Mouse (Mus musculus): ENCODE measurements around the gene Rbfox1. TPM values are rescaled to one million over a fixed set of nuclear protein-coding genes. Genes with fewer than 3 reads are reported as not detected.

Rbfox1 gene
- total and polyA plus RNA-seq, 3 experiments = not detected

DNA sequence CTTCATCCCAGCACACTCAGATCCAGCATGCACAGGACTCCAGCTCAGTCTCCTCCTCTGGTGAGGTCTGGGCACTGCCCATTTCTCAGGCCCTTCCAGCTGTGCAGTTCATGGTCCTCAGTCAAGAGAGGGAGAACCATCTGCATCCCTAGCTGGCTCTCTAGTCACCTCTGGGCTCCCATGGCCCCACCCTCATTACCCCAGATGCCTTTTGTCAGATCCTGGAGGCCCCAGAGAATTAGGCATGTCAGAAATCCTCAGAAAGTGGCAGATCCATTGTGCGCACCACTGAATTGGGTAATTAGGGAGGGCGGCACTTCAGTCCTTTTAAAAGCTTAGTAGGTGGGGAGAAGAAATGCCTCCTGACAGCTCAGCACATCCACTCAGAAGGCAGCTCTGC lies 32.1 kb upstream of the Rbfox1 start:
- TF ChIP-seq MAX (IDR thresholded peaks at IDR 0.05; ENCODE audit: low read length) = no peak
- TF ChIP-seq ZKSCAN1 (IDR thresholded peaks at IDR 0.05; ENCODE audit: low read depth, low read length) = no peak
- no peak for TF ChIP-seq CHD1 (IDR thresholded peaks at IDR 0.05; ENCODE audit: low read depth, low read length)
- no peak for TF ChIP-seq GATA1 (IDR thresholded peaks at IDR 0.05; ENCODE audit: low read depth, low read length)
- TF ChIP-seq TAL1 (IDR thresholded peaks at IDR 0.05; ENCODE audit: low read length) = no peak
- no peak for TF ChIP-seq RCOR1 (IDR thresholded peaks at IDR 0.05; ENCODE audit: low read depth, low read length)
- TF ChIP-seq NRF1 (IDR thresholded peaks at IDR 0.05; ENCODE audit: insufficient read depth, low read depth, low read length, poor library complexity, severe bottlenecking) = no peak
- TF ChIP-seq POLR2A (IDR thresholded peaks at IDR 0.05; ENCODE audit: control insufficient read depth in 1 of 2, insufficient read depth in 1 of 2, low read depth in 1 of 2, low read length in 2 of 2, poor library complexity in 1 of 2) = no peak
- no peak for TF ChIP-seq POLR2AphosphoS5 (IDR thresholded peaks at IDR 0.05; ENCODE audit: borderline replicate concordance, low read depth, low read length)
- TF ChIP-seq TCF12 (IDR thresholded peaks at IDR 0.05; ENCODE audit: low read depth, low read length) = no peak
- TF ChIP-seq NELFE (IDR thresholded peaks at IDR 0.05; ENCODE audit: low read depth, low read length) = no peak
- TF ChIP-seq ETS1 (IDR thresholded peaks at IDR 0.05; ENCODE audit: low read depth, low read length) = no peak
- no peak for TF ChIP-seq MYB (IDR thresholded peaks at IDR 0.05; ENCODE audit: low read depth, low read length)
- TF ChIP-seq CHD2 (IDR thresholded peaks at IDR 0.05; ENCODE audit: low read length) = no peak
- TF ChIP-seq MAFK (IDR thresholded peaks at IDR 0.05; ENCODE audit: borderline replicate concordance, low read depth, low read length) = no peak
- TF ChIP-seq UBTF (IDR thresholded peaks at IDR 0.05; ENCODE audit: borderline replicate concordance, insufficient read depth, low read depth, low read length) = no peak
- Histone ChIP-seq H3K4me3 (ENCODE audit: control insufficient read depth in 1 of 2, insufficient read depth in 1 of 2, low read depth in 2 of 2, low read length in 2 of 2) (no peak overlapping the region), H3K79me2 (ENCODE audit: control insufficient read depth, insufficient read depth, low read length, poor library complexity) (no peaks in the 10 kb centered on the region), H3K4me1 (ENCODE audit: control insufficient read depth in 1 of 2, insufficient read depth in 2 of 2, low read length in 2 of 2) (no peaks in the 10 kb centered on the region), H3K9ac (ENCODE audit: control insufficient read depth, low read depth, low read length, poor library complexity, severe bottlenecking) (no peak overlapping the region), H3K36me3 (ENCODE audit: control insufficient read depth in 1 of 2, insufficient read depth in 2 of 2, low read length in 2 of 2) (no peaks in the 10 kb centered on the region), H3K9me3 (replicated peaks; ENCODE audit: insufficient read depth, low read length) (no peaks in the 10 kb centered on the region), H3K27me3 (ENCODE audit: control insufficient read depth in 1 of 2, insufficient read depth in 2 of 2, low read length in 2 of 2) (no peaks in the 10 kb centered on the region), H3K27ac (ENCODE audit: control insufficient read depth, low read depth, low read length) (no peak overlapping the region)
- DNase-seq (ENCODE audit: low read depth, low spot score) = no peak

DNA sequence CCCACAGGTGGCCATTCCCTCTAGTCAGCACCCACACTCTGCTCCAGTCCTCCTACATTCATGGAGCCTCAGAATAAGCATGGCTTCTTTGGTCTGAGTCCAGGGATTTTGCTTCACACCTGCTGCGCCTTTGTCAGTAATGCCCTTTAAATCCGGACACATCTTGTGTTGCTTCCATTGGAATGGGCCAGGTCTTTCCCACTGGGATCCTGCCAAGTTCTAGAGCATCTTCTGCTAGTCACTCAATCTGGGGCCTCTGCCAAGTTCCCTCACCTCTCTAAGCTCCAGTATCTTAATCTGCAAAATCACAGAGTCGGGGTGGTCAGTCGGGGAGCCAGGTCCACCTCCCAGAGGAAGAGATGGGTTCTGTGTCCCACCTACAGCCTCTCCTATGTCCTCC lies 20.8 kb upstream of the Rbfox1 start:
- Histone ChIP-seq H3K9me3 (replicated peaks; ENCODE audit: insufficient read depth, low read length) (no peaks in the 10 kb centered on the region), H3K27me3 (ENCODE audit: control insufficient read depth in 1 of 2, insufficient read depth in 2 of 2, low read length in 2 of 2) (no peaks in the 10 kb centered on the region), H3K27ac (ENCODE audit: control insufficient read depth, low read depth, low read length) (no peak overlapping the region), H3K79me2 (ENCODE audit: control insufficient read depth, insufficient read depth, low read length, poor library complexity) (no peaks in the 10 kb centered on the region), H3K4me3 (ENCODE audit: control insufficient read depth in 1 of 2, insufficient read depth in 1 of 2, low read depth in 2 of 2, low read length in 2 of 2) (no peak overlapping the region), H3K9ac (ENCODE audit: control insufficient read depth, low read depth, low read length, poor library complexity, severe bottlenecking) (no peak overlapping the region), H3K36me3 (ENCODE audit: control insufficient read depth in 1 of 2, insufficient read depth in 2 of 2, low read length in 2 of 2) (no peaks in the 10 kb centered on the region), H3K4me1 (ENCODE audit: control insufficient read depth in 1 of 2, insufficient read depth in 2 of 2, low read length in 2 of 2) (no peaks in the 10 kb centered on the region)
- TF ChIP-seq USF1 (IDR thresholded peaks at IDR 0.05; ENCODE audit: low read depth, low read length) = no peak
- no peak for TF ChIP-seq NRF1 (IDR thresholded peaks at IDR 0.05; ENCODE audit: insufficient read depth, low read depth, low read length, poor library complexity, severe bottlenecking)
- TF ChIP-seq ZNF384 (IDR thresholded peaks at IDR 0.05; ENCODE audit: low read depth, low read length) = no peak
- no peak for TF ChIP-seq ETS1 (IDR thresholded peaks at IDR 0.05; ENCODE audit: low read depth, low read length)
- TF ChIP-seq MAFK (IDR thresholded peaks at IDR 0.05; ENCODE audit: borderline replicate concordance, low read depth, low read length) = no peak
- no peak for TF ChIP-seq CTCF (IDR thresholded peaks at IDR 0.05 in 2 of 3, conservative IDR thresholded peaks at IDR 0.05 in 1 of 3; ENCODE audit: control insufficient read depth in 1 of 3, insufficient read depth in 1 of 3, low read depth in 2 of 3, low read length in 3 of 3, poor library complexity in 1 of 3, severe bottlenecking in 1 of 3)
- no peak for TF ChIP-seq BHLHE40 (IDR thresholded peaks at IDR 0.05; ENCODE audit: borderline replicate concordance, low read depth, low read length)
- no peak for TF ChIP-seq SMC3 (IDR thresholded peaks at IDR 0.05; ENCODE audit: low read depth, low read length)
- TF ChIP-seq POLR2AphosphoS5 (IDR thresholded peaks at IDR 0.05; ENCODE audit: borderline replicate concordance, low read depth, low read length) = no peak
- no peak for TF ChIP-seq USF2 (IDR thresholded peaks at IDR 0.05; ENCODE audit: borderline replicate concordance in 1 of 2, insufficient read depth in 1 of 2, low read depth in 1 of 2, low read length in 2 of 2)
- TF ChIP-seq SIN3A (IDR thresholded peaks at IDR 0.05; ENCODE audit: low read length) = no peak
- no peak for DNase-seq (ENCODE audit: low read depth, low spot score)
